Mouse (Mus musculus) embryonic facial prominence, embryonic 13.5 days (tissue): ENCODE measurements around the gene Hes1. TPM values are rescaled to one million over a fixed set of nuclear protein-coding genes. Genes with fewer than 3 reads are reported as not detected.
"Not testable (repeated sequence)": the region's sequence is repeated elsewhere in the genome, so short reads cannot be mapped to it uniquely, and the experiment has no call there.

Source experiments
- ATAC-seq: fragments of 200-750 bp; cut with Nextera tagmentation; 2 replicates; pipeline ENCODE4 v1.8.0; 2017; ENCODE audit warnings: low read depth; ENCODE audit not compliant: insufficient number of reproducible peaks, insufficient read depth, low FRiP score, low TSS enrichment
- H3K27ac ChIP-seq: fragments of 300-500 bp; sonication (generic); 2 replicates; pipeline ENCODE4 v1.5.1; 2015; ENCODE audit warnings: moderate library complexity, mild to moderate bottlenecking, inconsistent platforms
- H3K27me3 ChIP-seq: fragments of 300-500 bp; sonication (generic); 2 replicates; pipeline ENCODE4 v1.6.1; 2015; ENCODE audit warnings: mild to moderate bottlenecking, inconsistent platforms
- H3K36me3 ChIP-seq: fragments of 300-500 bp; sonication (generic); 2 replicates; pipeline ENCODE4 v1.6.1; 2015; ENCODE audit warnings: mild to moderate bottlenecking, inconsistent platforms
- H3K4me1 ChIP-seq: fragments of 300-500 bp; sonication (generic); 2 replicates; pipeline ENCODE4 v1.6.1; 2015; ENCODE audit warnings: inconsistent platforms
- H3K4me2 ChIP-seq: fragments of 300-500 bp; sonication (generic); 2 replicates; pipeline ENCODE4 v1.6.1; 2015; ENCODE audit warnings: moderate library complexity, mild to moderate bottlenecking, inconsistent platforms
- H3K4me3 ChIP-seq: fragments of 300-500 bp; sonication (generic); 2 replicates; pipeline ENCODE4 v1.5.1; 2015; ENCODE audit warnings: mild to moderate bottlenecking, inconsistent platforms
- H3K9ac ChIP-seq: fragments of 300-500 bp; sonication (generic); 2 replicates; pipeline ENCODE4 v1.6.1; 2015; ENCODE audit warnings: mild to moderate bottlenecking, inconsistent platforms
- H3K9me3 ChIP-seq: fragments of 300-500 bp; sonication (generic); 2 replicates; pipeline ENCODE4 v1.6.1; 2016; ENCODE audit warnings: inconsistent platforms
- WGBS: fragments of 180-500 bp; shearing (Covaris S2); methylation state at CpG from one replicate; pipeline ENCODE4 v1.1.7; 2015; ENCODE audit warnings: mixed read lengths; 5-methylcytosine and 5-hydroxymethylcytosine counted together
- polyA plus RNA-seq: library from polyadenylated mRNA; unstranded; fragments of >200 nt; fragmentation: Nextera tagmentation; extraction: Ambion mirVana; gene quantifications from 2 replicates; pipeline ENCODE4 v1.2.1, GENCODE M21; 2015

Gene Hes1
- polyA plus RNA-seq, 1 experiment from 2014 or later = 44.3 TPM

DNA sequence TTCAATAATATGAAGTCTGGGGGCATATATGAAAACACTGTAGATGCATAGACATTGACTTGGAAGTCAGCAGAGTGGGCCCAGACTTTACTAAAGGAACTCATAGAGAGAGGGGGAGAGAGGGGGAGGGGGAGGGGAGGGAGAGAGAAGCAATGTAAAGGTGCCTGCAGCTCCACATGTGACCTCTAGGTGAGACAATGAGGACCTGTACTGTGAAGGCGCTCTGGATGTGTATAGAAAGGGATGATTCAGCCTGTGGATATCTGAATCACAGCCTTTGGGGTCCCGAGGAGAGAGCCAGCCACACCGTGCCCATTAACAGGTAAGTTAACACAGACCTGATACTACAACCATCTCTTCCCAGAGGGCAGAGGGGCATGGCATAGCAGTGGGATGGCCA lies 40.2 kb downstream of the Hes1 start:
- Histone ChIP-seq H3K9ac (no peak overlapping the region), H3K9me3 (no peaks in the 10 kb centered on the region), H3K4me3 (no peak overlapping the region), H3K36me3 (no peaks in the 10 kb centered on the region), H3K27ac (no peak overlapping the region), H3K4me1 (peaks cover 19% of the 10 kb centered on the region), H3K27me3 (peaks cover 10% of the 10 kb centered on the region; the same call in 1 of the 2 replicates), H3K4me2 (no peak overlapping the region)
- ATAC-seq = no peak
- 83% methylated on average over 3 of the region's 3 CpGs for WGBS

DNA sequence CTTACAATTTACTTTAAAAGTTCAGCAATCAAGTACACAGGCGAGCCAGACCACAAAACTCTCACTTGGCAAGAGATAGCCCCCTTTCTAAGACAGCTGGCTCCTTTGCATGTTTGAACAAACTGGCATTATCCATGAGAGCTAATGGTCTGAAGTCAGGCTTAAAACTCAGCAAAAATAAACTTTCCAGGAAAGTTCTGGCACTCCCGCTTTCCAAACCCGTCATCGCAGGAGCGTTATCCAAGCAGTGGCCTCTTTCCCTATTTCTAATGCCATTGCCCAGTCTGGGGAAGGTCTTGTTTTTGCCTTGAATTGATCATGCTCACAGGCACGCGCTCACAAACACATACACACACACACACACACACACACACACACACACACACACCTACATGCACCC lies 41.3 kb downstream of the Hes1 start:
- no peak for ATAC-seq
- no peak overlapping the region for H3K4me3 ChIP-seq
- peaks cover 8% of the 10 kb centered on the region for H3K9me3 ChIP-seq
- H3K4me1 ChIP-seq = peaks cover 19% of the 10 kb centered on the region
- peaks cover 10% of the 10 kb centered on the region; the same call in 1 of the 2 replicates for H3K27me3 ChIP-seq
- 89% methylated on average over 7 of the region's 7 CpGs for WGBS
- no peaks in the 10 kb centered on the region for H3K36me3 ChIP-seq
- no peak overlapping the region for H3K4me2 ChIP-seq
- H3K27ac ChIP-seq = no peak overlapping the region
- no peak overlapping the region for H3K9ac ChIP-seq

DNA sequence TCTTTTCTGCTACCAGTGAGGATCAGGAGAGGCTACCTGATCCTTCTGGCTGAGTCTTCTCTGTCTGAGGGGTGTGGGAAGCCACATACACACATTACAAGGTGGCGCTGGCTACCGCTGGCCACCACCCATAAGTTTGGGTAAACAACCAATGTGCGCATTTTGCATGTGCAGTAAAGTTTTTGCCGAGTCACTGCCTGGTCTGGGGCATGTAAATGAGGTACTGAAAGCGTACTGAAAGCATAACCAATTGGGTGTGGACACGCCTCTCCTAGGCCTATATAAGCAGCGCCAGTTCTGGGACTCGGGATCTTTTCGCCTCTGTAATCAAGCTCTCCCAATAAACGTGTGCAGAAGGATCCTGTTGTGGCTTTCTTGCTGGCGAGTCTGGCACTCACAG lies 44.0 kb downstream of the Hes1 start:
- not testable (repeated sequence) for H3K4me3 ChIP-seq, ATAC-seq, H3K4me2 ChIP-seq, H3K4me1 ChIP-seq, H3K27ac ChIP-seq, H3K27me3 ChIP-seq, H3K36me3 ChIP-seq, H3K9ac ChIP-seq
- 79% methylated on average over 11 of the region's 11 CpGs for WGBS
- peaks cover 12% of the 10 kb centered on the region for H3K9me3 ChIP-seq

DNA sequence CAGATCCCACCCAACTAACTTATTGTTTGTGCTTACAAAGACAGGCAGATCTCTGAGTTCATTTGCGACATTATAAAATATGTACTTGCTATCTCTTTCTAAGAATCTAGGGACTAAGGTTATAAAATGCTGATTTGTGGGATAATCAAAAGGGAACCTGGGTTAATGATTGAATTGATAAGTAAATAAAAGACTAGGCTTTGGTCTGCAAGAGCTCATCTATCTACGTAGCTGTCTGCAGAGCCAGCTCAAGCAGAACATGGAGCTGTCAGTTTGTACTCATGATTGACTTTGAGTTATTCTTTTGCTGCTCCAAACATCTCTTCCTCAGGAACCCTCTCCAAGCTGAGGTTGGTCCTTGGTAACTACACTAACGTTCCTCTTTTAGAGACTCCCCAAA lies 46.3 kb downstream of the Hes1 start:
- Histone ChIP-seq H3K4me2 (no peak overlapping the region), H3K4me1 (peaks cover 18% of the 10 kb centered on the region), H3K4me3 (no peak overlapping the region), H3K36me3 (no peaks in the 10 kb centered on the region), H3K27me3 (0 out of 2 replicates have a peak, but pooled peaks cover 4% of the 10 kb centered on the region), H3K9ac (no peak overlapping the region), H3K27ac (no peak overlapping the region), H3K9me3 (peaks cover 12% of the 10 kb centered on the region)
- WGBS = 89% methylated on average over 3 of the region's 3 CpGs
- no peak for ATAC-seq

DNA sequence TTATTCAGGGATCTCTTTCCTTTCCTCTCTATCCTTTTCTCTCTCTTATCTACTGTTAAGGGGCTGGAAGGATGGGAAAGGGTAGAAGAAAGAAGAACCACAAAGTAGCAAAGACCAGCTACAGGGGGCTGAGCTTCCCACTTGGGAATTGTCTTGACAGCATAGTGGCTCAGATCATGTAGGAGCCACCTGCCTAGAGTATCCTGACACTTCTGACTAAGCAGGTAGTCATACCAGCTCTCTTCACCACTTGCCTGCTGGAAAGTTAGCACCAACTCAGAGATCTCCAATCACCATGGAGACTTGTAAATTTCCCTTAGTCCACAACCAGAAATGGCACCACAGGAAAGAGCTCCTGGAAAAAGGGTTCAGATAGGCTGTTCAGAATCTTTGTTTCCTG lies 46.9 kb downstream of the Hes1 start:
- Histone ChIP-seq H3K27ac (no peak overlapping the region), H3K4me1 (peaks cover 18% of the 10 kb centered on the region), H3K36me3 (no peaks in the 10 kb centered on the region), H3K4me2 (no peak overlapping the region), H3K9me3 (peaks cover 12% of the 10 kb centered on the region), H3K9ac (no peak overlapping the region), H3K27me3 (0 out of 2 replicates have a peak, but pooled peaks cover 4% of the 10 kb centered on the region), H3K4me3 (no peak overlapping the region)
- ATAC-seq = no peak

DNA sequence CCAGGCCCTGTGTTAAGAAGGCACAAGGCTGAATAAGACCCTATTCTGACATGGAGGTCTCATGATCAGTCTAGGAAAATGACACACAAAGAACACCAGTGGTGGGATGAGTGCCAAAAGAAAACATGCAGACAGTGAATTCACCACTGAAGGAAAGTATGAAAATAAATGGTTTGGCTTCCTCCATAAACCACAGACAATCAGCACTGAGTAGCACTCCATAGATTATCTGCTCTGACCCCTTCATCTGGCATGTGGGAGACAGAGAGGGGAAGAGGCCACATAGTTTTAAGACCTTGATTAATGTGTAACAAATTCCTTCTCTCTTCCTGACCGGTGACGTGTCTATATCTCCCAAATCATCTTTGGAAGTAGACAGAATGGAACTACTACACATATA lies 47.4 kb downstream of the Hes1 start:
- H3K36me3 ChIP-seq = no peaks in the 10 kb centered on the region
- peaks cover 18% of the 10 kb centered on the region for H3K4me1 ChIP-seq
- no peak overlapping the region for H3K27ac ChIP-seq
- ATAC-seq = no peak
- H3K9ac ChIP-seq = no peak overlapping the region
- 78% methylated on average over 2 of the region's 2 CpGs for WGBS
- no peak overlapping the region for H3K4me3 ChIP-seq
- H3K4me2 ChIP-seq = no peak overlapping the region
- H3K27me3 ChIP-seq = 0 out of 2 replicates have a peak, but pooled peaks cover 2% of the 10 kb centered on the region
- H3K9me3 ChIP-seq = peaks cover 12% of the 10 kb centered on the region

DNA sequence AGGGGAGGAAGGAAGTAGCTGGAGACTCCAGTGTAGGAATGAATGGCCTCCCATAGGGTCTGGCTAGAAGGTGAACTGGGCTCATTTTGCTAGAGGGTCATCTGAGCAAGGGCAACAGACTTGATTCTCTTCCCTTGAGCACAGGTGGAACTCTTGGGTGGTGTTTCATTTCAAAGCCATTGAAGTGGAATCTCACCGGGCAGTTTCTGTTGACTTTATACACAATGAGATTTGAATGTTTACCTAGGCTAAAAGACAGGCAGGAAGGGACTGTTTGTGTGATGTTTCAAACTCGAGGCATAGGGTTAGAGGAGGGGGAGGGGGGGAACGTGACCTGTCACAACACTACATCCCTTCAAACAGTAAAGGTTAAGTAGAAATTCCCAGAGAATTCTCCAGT lies 49.0 kb downstream of the Hes1 start:
- no peak for ATAC-seq
- Histone ChIP-seq H3K9me3 (peaks cover 12% of the 10 kb centered on the region), H3K9ac (no peak overlapping the region), H3K27me3 (no peaks in the 10 kb centered on the region), H3K4me2 (no peak overlapping the region), H3K27ac (0 out of 2 replicates have a peak overlapping the region, but pooled peaks have one; percentile 11), H3K4me3 (no peak overlapping the region), H3K36me3 (no peaks in the 10 kb centered on the region), H3K4me1 (peaks cover 18% of the 10 kb centered on the region)
- 24% methylated on average over 3 of the region's 3 CpGs for WGBS

DNA sequence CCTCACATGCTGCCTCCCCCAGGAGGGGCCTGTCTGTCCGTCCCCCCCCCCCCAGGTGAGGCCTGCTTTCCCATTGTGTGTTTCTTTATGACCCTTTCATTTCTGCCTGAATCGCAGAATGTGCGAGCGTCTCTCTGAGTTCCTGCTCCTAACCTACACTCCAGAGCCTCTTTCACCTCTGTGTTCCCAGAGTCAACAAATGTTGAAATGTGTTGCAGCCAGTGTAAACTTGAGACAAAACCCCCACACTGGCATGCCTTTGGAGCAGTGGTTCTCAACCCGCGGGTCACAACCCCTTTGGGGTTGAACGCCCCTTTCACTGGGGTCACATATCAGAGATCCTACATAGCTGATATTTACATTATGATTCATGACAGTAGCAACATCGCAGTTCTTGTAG lies 49.6 kb downstream of the Hes1 start:
- no peak overlapping the region for H3K4me2 ChIP-seq
- H3K36me3 ChIP-seq = no peaks in the 10 kb centered on the region
- ATAC-seq = no peak
- no peak overlapping the region for H3K9ac ChIP-seq
- 90% methylated on average over 8 of the region's 8 CpGs for WGBS
- peaks cover 12% of the 10 kb centered on the region for H3K9me3 ChIP-seq
- H3K4me3 ChIP-seq = no peak overlapping the region
- H3K27me3 ChIP-seq = no peaks in the 10 kb centered on the region
- peaks cover 18% of the 10 kb centered on the region for H3K4me1 ChIP-seq
- H3K27ac ChIP-seq = no peak overlapping the region

DNA sequence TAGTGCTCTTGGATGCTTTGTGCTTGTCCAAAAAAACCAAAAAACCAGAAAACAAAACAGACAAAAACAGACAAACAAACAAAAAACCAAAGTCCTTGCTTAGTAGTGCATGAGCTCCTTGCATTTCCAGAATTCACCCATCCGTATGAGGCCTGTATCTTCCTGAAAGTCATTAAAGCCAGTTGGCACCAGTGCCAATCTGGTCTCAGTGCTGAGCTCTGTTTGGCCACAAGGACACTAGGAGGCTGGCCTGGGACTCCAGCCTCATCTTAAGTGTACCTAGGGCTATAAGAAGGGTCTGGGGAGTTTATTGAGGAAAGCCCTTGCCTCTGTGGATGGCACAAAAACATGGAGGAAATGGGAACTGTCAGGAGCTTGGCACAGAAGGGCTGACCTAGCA lies 50.3 kb downstream of the Hes1 start:
- H3K27me3 ChIP-seq = peaks cover under 1% of the 10 kb centered on the region; the same call in 1 of the 2 replicates
- peaks cover 12% of the 10 kb centered on the region for H3K9me3 ChIP-seq
- no peak overlapping the region for H3K4me2 ChIP-seq
- H3K36me3 ChIP-seq = no peaks in the 10 kb centered on the region
- no peak overlapping the region for H3K9ac ChIP-seq
- H3K4me1 ChIP-seq = peaks cover 19% of the 10 kb centered on the region
- H3K4me3 ChIP-seq = no peak overlapping the region
- 76% methylated on average over 1 of the region's 1 CpGs for WGBS
- H3K27ac ChIP-seq = no peak overlapping the region
- ATAC-seq = no peak

Other genes starting within 250 kb of the Hes1 start
- 0.10 TPM in 1 of 2 replicates, not detected in the other for gene Cpn2, start 203.1 kb downstream of the Hes1 start, polyA plus RNA-seq
- 1.1 and 1.4 TPM in 2 replicates for gene Lrrc15, start 218.9 kb downstream of the Hes1 start, polyA plus RNA-seq
- gene Gp5, start 246.4 kb downstream of the Hes1 start, polyA plus RNA-seq = 1.1 and 1.6 TPM in 2 replicates